Mouse (Mus musculus) Patski (cell line): Measurements from ENCODE around the gene Pfdn4. TPM values are rescaled to one million over a fixed set of nuclear protein-coding genes. Genes with fewer than 3 reads are reported as not detected.

Experiments
- ATAC-seq: fragments of 100-300 bp; one replicate; pipeline ENCODE4 v1.8.0; 2021
- CTCF ChIA-PET: fragments of 350-600 bp; sonication (Branson Sonifier 250); formaldehyde crosslinking; loops from one replicate; lab custom pipeline; 2022; ENCODE audit warnings: inconsistent platforms; lab: Charles Lee
- POLR2A ChIA-PET: fragments of 350-600 bp; sonication (Branson Sonifier 250); formaldehyde crosslinking; loops from one replicate; lab custom pipeline; 2022; ENCODE audit warnings: antibody characterized with exemption, inconsistent platforms; lab: Charles Lee
- DNase-seq: peaks from one replicate; pipeline ENCODE4 v3.0.0-alpha.2; 2011; ENCODE audit warnings: low read depth, low spot score
- H3K27me3 ChIP-seq: fragments of 371-371 bp; one replicate; pipeline ENCODE4 v1.5.1; 2021
- CTCF ChIP-seq: fragments of 100-300 bp; IDR thresholded peaks from one replicate; pipeline ENCODE4 v1.5.1; 2021
- in situ Hi-C: fragments of 300-500 bp; cut with MboI; formaldehyde crosslinking; loops from 3 replicates; pipeline ENCODE4 v1.11.1; 2018; ENCODE audit warnings: low pct_unique_long_range_greater_than_20kb, mixed read lengths
- polyA plus RNA-seq: library from polyadenylated mRNA; unstranded; gene quantifications from one replicate; pipeline ENCODE4 v1.2.3, GENCODE M21; 2021

The Pfdn4 gene
- polyA plus RNA-seq, 1 experiment from 2014 or later, result 146 TPM

DNA sequence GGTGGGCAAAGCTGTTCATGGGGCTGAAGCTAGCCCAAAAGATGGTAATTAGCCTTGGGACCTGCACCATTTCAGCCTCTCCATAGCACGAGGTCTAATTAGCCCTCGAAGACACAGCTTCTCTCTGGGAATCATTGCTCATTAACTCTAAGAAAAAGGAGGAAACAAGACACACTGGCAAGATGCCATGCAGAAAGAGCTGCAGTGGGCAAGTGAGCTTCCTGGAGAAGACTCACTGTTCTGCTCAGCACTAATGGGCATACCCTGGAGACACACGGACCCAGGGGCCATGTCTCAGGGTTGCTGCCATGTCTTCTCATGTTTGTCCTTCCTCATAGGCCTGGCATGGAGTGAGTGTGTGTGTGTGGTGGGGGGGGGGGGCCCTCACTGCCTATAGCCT is 47.9 kb downstream of the Pfdn4 start:
- in situ Hi-C loops, result no loop called here
- TF ChIP-seq CTCF, result no peak
- DNase-seq (no peak), ATAC-seq (peak; percentile 19)
- POLR2A ChIA-PET, result interaction anchor here (0.7 to 0.9 kb wide), 2 partner anchors 11 to 455 kb away, joined by 3 read pairs; no protein-coding TSS in a partner anchor
- H3K27me3 ChIP-seq, result peaks cover 3% of the 10 kb centered on the region
- CTCF ChIA-PET, result interaction anchor here (0.9 to 4.9 kb wide), 3 partner anchors 15 to 53 kb away, joined by 3 to 25 read pairs (median 3); no protein-coding TSS in a partner anchor

- ChIA-PET POLR2A (interaction anchor here (0.7 to 0.9 kb wide), 2 partner anchors 10 to 456 kb away, joined by 3 read pairs; no protein-coding TSS in a partner anchor), CTCF (interaction anchor here (0.9 to 4.9 kb wide), 3 partner anchors 16 to 52 kb away, joined by 3 to 25 read pairs (median 3); no protein-coding TSS in a partner anchor)
- H3K27me3 ChIP-seq, result peaks cover 3% of the 10 kb centered on the region
- in situ Hi-C loops, result no loop called here
- no peak for TF ChIP-seq CTCF
- ATAC-seq (peak; percentile 17), DNase-seq (peak; percentile 10)
These were observed 48.7 kb downstream of the Pfdn4 start for GRCm38 (mm10) chr2:170544950-170545349.

DNA sequence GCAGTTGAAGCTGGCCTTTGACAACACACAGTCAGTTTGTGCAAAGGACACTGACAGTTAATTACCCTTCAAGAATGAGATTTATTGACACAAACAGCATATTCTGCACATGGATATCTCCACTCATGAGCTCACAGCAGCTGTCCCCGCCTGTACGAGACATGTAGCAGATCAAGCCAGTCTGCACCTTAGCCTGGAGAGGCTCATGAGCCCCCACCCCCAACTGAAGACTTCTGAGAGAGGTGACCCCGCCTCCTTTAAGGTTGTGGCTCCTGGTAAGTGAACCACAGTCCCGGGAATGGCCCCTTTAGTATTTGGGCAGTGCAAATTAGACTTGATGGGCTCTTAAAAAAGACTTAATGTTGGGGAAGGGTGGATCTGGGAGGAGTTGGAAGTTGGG is 49.5 kb downstream of the Pfdn4 start:
- CTCF ChIA-PET, result no interaction called here
- no peak for DNase-seq
- no peak for ATAC-seq
- in situ Hi-C loops, result no loop called here
- peaks cover 3% of the 10 kb centered on the region for H3K27me3 ChIP-seq
- POLR2A ChIA-PET, result no interaction called here
- no peak for TF ChIP-seq CTCF

DNA sequence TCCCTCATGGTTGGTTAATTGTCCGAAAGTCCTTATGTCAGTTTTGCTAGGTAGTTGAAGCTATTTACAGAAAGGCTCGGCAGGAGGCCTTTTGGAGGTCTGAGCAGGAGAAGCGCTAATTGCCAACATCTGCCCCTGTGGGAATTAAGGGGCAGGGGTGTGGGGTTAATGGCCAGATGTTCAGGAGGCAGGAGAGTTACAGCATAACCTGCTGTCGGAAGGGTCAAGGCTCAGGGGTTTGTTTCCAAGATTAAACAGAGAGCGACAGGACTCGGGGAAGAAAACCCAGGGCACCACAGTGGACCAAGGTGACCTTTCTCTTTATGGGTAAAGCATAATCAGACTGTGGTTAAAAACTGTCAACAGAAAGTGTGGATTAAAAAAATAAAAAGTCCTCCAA is 51.3 kb downstream of the Pfdn4 start:
- no peak for TF ChIP-seq CTCF
- ATAC-seq (no peak), DNase-seq (no peak)
- H3K27me3 ChIP-seq, result no peaks in the 10 kb centered on the region
- CTCF ChIA-PET, result interaction anchor here (0.5 kb wide), 1 partner anchor 1001 kb away, joined by 3 read pairs; no protein-coding TSS in a partner anchor
- POLR2A ChIA-PET, result no interaction called here
- in situ Hi-C loops, result no loop called here

GRCm38 (mm10) chr2:170548046-170548445 is 51.8 kb downstream of the Pfdn4 start:
- CTCF ChIA-PET, result no interaction called here
- POLR2A ChIA-PET, result no interaction called here
- no peak for DNase-seq
- in situ Hi-C loops, result no loop called here
- H3K27me3 ChIP-seq, result peaks cover under 1% of the 10 kb centered on the region
- ATAC-seq, result no peak
- no peak for TF ChIP-seq CTCF

DNA sequence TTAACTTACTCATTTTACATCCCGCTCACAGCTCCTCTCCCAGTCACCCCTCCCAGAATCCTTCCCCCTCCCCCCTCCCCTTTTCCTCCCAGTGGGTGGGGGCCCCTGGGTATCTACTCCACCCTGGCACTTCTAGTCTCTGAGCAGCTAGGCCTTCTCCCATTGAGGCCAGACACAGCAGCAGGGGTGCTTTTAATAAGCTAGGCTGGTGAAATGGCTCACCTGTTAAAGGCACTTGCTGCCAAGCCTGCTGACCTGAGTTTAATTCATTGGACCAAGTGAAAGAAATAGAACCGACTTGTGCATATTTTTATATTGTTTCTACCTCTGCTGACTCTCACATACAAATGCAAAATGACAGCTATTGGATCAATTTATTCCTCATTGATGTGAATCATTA is 52.9 kb downstream of the Pfdn4 start:
- H3K27me3 ChIP-seq, result peaks cover 3% of the 10 kb centered on the region
- no peak for DNase-seq
- CTCF ChIA-PET, result interaction anchor here (1.6 kb wide), 1 partner anchor 48 kb away, joined by 4 read pairs; no protein-coding TSS in a partner anchor
- in situ Hi-C loops, result no loop called here
- ATAC-seq, result no peak
- no peak for TF ChIP-seq CTCF
- POLR2A ChIA-PET, result no interaction called here

DNA sequence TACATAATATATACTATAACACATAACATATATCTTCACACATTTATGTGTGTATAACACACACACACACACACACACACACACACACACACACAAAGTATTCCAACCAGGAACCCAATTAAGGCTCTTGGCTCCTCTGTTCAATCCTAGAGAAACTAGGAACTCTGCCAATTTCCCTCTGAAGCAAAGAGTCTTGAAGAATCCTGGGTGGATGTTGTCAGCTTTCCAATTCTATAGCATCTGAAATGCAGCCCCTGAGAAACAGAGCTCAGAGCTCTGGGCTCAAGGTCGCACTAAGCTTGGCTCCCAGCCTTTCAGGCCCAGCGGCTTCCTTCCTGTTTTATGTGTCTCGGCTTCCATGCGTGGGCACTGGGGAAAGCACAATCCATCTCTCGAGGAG is 54.0 kb downstream of the Pfdn4 start:
- DNase-seq, result no peak
- ATAC-seq, result no peak
- POLR2A ChIA-PET, result no interaction called here
- no peak for TF ChIP-seq CTCF
- CTCF ChIA-PET, result interaction anchor here (1.6 kb wide), 1 partner anchor 47 kb away, joined by 4 read pairs; no protein-coding TSS in a partner anchor
- in situ Hi-C loops, result no loop called here
- H3K27me3 ChIP-seq, result peaks cover 3% of the 10 kb centered on the region

DNA sequence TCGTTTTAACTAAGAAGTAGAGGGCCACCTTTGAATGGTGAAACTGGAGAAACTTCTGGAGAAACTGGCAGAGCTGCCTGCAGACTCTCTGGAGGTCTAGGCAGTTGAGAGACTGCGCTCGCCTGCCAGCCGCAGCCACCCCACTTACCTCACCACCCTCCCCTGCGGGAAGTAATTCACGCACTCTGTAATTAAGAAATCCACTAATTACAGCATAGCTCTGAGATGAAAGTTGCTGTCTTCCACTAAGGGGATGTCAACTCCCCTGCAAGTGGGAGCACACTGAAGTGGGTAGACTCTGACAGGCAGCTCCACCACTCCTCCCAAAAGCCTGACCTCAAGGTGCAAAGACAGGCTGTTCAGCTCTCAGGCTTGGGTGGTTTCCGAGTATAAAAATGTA is 55.9 kb downstream of the Pfdn4 start:
- DNase-seq (no peak), ATAC-seq (no peak)
- ChIA-PET POLR2A (interaction anchor here (0.7 kb wide), 1 partner anchor 37 kb away, joined by 3 read pairs; no protein-coding TSS in a partner anchor), CTCF (interaction anchor here (1.1 kb wide), 1 partner anchor 43 kb away, joined by 4 read pairs; no protein-coding TSS in a partner anchor)
- in situ Hi-C loops, result no loop called here
- no peak for TF ChIP-seq CTCF
- H3K27me3 ChIP-seq, result peaks cover 3% of the 10 kb centered on the region

DNA sequence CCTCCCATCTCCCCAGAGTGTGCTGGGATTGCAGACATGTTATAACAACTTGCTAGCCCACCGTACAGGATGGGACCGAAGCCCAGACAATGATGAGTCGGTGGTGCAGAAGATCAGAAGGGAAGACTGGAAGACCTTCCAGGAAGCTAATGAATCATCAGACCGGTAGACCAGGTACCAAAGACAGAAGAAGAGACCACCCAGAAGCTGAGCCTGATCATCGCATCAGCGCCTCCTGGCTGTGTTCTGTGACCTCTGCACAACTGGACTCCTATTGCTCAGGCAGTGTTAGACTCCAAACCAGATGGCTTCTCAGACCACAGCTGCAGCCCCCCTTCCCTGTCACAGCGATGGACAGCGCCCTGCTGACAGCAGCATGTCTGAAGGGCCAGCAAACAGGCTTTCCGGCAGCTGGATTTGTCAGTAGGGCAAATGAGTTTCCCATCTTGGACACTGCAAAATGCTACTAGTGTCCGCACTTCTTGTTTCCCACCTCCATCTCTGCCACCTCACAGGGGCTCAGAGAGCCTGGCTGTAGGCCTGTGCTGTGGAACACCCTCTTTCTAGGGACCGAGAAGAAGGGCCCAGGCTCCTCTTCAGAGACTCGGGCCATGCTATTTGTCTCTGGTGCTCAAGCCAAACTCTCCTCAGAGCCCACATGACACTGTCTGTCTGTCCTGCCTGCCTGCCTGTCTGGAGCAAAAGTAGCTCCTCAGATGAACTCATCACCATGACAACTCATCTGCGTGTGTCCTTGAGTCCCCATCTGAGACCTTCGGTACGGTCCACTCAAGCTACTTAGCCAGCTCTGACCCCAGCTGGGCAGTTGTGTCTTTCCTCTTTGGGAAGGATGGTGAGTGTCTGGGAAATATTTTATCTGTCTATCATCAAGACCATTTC is 68.0 kb downstream of the Pfdn4 start:
- ChIA-PET POLR2A (no interaction called here), CTCF (interaction anchor here (1.5 kb wide), 1 partner anchor 11 kb away, joined by 5 read pairs; no protein-coding TSS in a partner anchor)
- no peak for DNase-seq
- no peak for ATAC-seq
- TF ChIP-seq CTCF, result no peak
- in situ Hi-C loops, result no loop called here
- no peaks in the 10 kb centered on the region for H3K27me3 ChIP-seq

GRCm38 (mm10) chr2:170564995-170565394 is 68.8 kb downstream of the Pfdn4 start:
- ChIA-PET POLR2A (no interaction called here), CTCF (interaction anchor here (0.9 to 1.5 kb wide), 2 partner anchors 11 to 44 kb away, joined by 3 to 5 read pairs; no protein-coding TSS in a partner anchor)
- in situ Hi-C loops, result no loop called here
- no peaks in the 10 kb centered on the region for H3K27me3 ChIP-seq
- no peak for ATAC-seq
- DNase-seq, result no peak
- no peak for TF ChIP-seq CTCF

Other genes with a start within 250 kb of the Pfdn4 start
- gene Bcas1, start 68.6 kb upstream of the Pfdn4 start, polyA plus RNA-seq, result not detected
- 0.19 TPM for gene Cyp24a1, start 717 bp downstream of the Pfdn4 start, polyA plus RNA-seq
- gene 4930470P17Rik, start 105.6 kb downstream of the Pfdn4 start, polyA plus RNA-seq, result not detected
- gene Dok5, start 235.4 kb downstream of the Pfdn4 start, polyA plus RNA-seq, result not detected